Mouse (Mus musculus) embryonic stem cell, embryonic (primary cell): ENCODE measurements around the gene Wbp2.

Source experiments
- CTCF ChIA-PET, 4 experiments: fragments of 300-600 bp in 2 of 4; fragments of 350-600 bp in 2 of 4; sonication (Branson Sonifier 250); formaldehyde crosslinking; loops; one replicate each; lab custom pipeline; 2022; ENCODE audit warnings: inconsistent platforms in 2 of 4; lab: Charles Lee
- POLR2A ChIA-PET, 4 experiments: fragments of 300-600 bp in 2 of 4; fragments of 350-600 bp in 2 of 4; sonication (Branson Sonifier 250); formaldehyde crosslinking; loops; one replicate each; lab custom pipeline; 2022; ENCODE audit warnings: antibody characterized with exemption in 4 of 4, inconsistent platforms in 1 of 4; lab: Charles Lee

The Wbp2 gene

DNA sequence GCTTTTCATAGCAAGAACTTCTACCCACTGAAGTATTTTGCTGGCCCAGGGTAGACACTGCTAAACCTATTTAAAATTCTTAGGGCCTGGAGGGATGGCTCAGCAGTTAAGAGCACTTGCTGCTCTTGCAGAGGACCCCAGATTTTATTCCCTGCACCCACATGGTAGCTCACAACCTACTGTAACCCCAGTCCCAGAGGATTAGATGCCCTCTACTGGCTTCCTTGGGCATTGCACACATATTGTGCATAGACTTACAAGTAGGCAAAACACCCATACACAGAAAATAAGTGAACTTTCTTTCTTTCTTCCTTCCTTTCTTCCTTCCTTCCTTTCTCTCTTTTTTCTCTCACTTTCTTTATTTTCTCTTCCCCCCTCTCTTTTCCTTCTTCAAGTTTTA, 31.0 kb upstream of the Wbp2 start:
- POLR2A ChIA-PET: interaction anchor here in 3 of 4 experiments (0.6 to 5.6 kb wide), 12 partner anchors 9 to 209 kb away, joined by 3 to 43 read pairs (median 5); partner anchors contain the start of genes Mrpl38 (in 2 of the 3), Trim47 (in 2 of the 3) and Trim65 (in 2 of the 3)
- CTCF ChIA-PET: interaction anchor here (0.6 to 2.5 kb wide), 22 partner anchors 9 to 1274 kb away, joined by 3 to 12 read pairs (median 4); partner anchors contain the start of genes Mrpl38 (in 2 of the 4) and Trim47 (in 1 of the 4)

DNA sequence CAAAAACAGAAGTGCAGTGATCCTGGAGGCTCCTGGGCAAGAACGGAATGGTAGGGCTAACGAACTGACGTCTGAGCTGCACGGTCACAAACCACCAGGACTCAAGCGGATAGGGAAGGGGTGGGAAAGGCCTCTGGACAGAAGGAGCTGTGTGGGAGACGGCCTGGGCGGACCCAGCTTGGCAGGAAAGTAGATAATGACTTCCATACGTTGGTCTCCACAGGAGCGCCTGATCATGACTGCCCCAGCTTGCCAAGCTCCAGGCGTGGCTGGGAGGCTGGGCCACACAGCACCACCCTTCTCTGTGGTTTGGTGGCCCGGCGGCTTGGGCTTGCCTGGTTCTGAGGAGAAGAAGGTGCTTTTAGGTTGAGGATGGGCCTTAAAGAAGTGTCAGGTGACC, 30.4 kb upstream of the Wbp2 start:
- POLR2A ChIA-PET: interaction anchor here in 3 of 4 experiments (0.5 to 5.6 kb wide), 11 partner anchors 10 to 600 kb away, joined by 3 to 43 read pairs (median 5); partner anchors contain the start of genes Trim47 (in 2 of the 3), Trim65 (in 2 of the 3), Mrpl38 (in 1 of the 3) and Ubald2 (in 1 of the 3)
- CTCF ChIA-PET: interaction anchor here (0.6 to 2.5 kb wide), 23 partner anchors 8 to 1274 kb away, joined by 3 to 12 read pairs (median 4); partner anchors contain the start of genes Mrpl38 (in 2 of the 4) and Trim47 (in 1 of the 4)

DNA sequence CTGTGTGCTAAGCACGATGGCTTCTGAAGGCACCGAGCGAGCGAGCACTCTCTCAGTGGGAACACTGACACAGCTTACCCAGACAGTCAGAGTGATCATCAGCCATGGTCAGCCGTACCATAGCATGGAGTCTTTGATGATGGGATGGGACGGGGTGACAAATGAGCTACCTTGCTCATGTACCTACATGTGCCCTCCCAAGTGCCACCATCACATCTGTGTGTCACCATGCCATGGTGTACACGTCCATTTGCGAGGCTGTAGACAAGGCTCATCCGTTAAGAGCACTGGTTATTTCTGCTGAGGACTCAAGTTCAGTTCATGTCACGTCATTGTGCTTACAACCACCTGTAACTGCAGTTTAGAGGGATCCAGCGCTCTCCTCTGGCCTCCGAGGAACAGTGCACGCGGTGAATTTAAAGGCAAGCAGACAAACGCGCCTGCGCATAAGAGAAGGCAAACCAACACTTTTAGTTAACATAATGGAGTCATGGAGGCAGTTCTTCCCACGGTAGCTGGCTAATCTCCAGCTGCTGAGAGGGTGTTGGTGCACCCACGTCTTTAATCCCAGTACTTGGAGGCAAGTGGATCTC, 24.9 kb upstream of the Wbp2 start:
- POLR2A ChIA-PET: interaction anchor here in 3 of 4 experiments (0.6 to 2.8 kb wide), 16 partner anchors 8 to 499 kb away, joined by 3 to 15 read pairs (median 4); partner anchors contain the start of gene Mrpl38 (in 2 of the 3)
- CTCF ChIA-PET: interaction anchor here (0.5 to 2.7 kb wide), 23 partner anchors 8 to 543 kb away, joined by 3 to 10 read pairs (median 3); partner anchors contain the start of genes Mrpl38 (in 1 of the 4) and Trim47 (in 1 of the 4)

DNA sequence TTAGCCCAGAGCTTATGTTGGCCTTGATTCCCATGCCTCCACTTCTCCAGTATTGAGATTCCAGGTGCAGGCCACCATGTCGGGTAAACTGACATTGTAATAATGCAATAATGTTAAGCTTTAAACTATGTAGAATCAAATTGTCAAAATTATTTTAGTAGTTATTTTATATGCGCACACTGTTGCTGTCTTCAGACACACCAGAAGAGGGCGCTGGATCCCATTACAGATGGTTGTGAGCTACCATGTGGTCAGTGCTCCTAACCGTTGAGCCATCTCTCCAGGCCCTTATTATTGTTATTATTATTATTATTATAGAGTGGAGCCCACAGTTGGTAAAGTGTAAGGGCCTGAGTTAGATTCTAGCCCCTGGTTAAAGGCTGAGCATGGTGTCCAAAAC, 24.3 kb upstream of the Wbp2 start:
- ChIA-PET POLR2A (interaction anchor here in 2 of 4 experiments (1.2 to 2.8 kb wide), 9 partner anchors 8 to 105 kb away, joined by 3 to 15 read pairs (median 6); partner anchors contain the start of gene Mrpl38 (in 2 of the 2)), CTCF (interaction anchor here (0.6 to 2.7 kb wide), 18 partner anchors 9 to 251 kb away, joined by 3 to 10 read pairs (median 4); partner anchors contain the start of gene Trim47 (in 1 of the 4))

DNA sequence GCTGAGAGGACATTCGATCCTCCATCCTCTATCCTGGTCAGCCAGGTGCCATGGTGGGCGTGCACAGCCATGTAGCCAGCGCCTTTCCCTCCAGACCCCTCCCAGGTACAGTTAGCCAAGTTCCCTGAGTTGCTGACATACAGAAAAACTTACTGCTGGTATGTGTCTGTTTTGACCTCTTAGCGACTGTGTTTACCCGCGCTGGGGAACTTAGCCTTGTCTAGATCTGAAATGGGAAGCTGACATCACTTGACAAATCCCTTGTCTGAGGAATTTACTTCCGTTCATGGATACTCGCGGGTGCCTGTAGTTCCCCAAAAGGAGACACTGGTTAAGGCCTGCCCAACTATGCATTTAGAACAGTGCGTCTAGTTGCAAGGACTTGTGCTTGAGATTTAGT, 23.7 kb upstream of the Wbp2 start:
- CTCF ChIA-PET: interaction anchor here in 3 of 4 experiments (0.7 to 2.7 kb wide), 20 partner anchors 8 to 251 kb away, joined by 3 to 8 read pairs (median 4); partner anchors contain the start of gene Trim47 (in 1 of the 3)

GRCm38 (mm10) chr11:116110131-116110530, 23.3 kb upstream of the Wbp2 start:
- ChIA-PET POLR2A (interaction anchor here in 2 of 4 experiments (0.5 to 4.2 kb wide), 8 partner anchors 10 to 645 kb away, joined by 3 to 44 read pairs (median 4); partner anchors contain the start of genes Exoc7 (in 1 of the 2) and Mrpl38 (in 1 of the 2)), CTCF (interaction anchor here in 3 of 4 experiments (0.6 to 2.0 kb wide), 7 partner anchors 10 to 250 kb away, joined by 3 to 6 read pairs (median 4); no protein-coding TSS in a partner anchor)

More for the DNA sequence above, 23.7 kb upstream of the Wbp2 start:
- POLR2A ChIA-PET: interaction anchor here in 2 of 4 experiments (0.5 to 3.2 kb wide), 10 partner anchors 8 to 645 kb away, joined by 3 to 18 read pairs (median 8); partner anchors contain the start of gene Mrpl38 (in 2 of the 2)

DNA sequence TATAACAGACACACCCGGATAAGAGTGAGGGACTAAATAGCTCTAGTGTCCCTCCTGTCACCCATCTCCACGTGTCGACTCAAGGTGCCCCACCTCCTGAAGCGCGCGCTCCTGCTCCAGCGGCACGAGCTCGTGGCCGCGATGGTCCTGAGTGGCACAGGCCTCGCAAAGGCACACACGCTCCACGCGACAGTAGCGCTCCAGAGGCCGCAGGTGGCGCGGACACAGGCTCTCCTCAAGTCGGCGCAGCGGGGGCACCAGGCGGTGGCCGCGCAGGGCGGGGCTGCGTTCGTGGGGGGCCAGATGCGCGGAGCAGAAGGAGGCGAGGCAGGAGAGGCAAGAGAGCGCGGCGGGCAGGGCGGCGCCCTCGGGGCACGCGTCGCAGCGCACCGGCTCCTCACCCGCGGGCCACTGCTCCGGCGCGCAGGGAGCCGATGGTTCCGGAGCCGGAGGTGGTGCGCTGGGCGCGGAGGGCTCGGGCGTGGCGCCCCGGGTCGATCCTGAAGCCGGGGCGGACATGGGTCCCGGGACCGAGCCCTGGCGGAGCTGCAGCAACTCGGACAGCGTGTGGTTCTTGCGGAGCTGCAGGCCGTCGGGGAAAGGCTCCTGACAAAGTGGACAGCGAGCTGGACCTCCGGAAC, 22.8 kb upstream of the Wbp2 start:
- CTCF ChIA-PET: interaction anchor here (0.6 to 2.1 kb wide), 13 partner anchors 8 to 387 kb away, joined by 3 to 6 read pairs (median 3); partner anchors contain the start of gene Mrpl38 (in 1 of the 4)
- POLR2A ChIA-PET: interaction anchor here in 2 of 4 experiments (0.5 to 4.2 kb wide), 17 partner anchors 9 to 471 kb away, joined by 3 to 44 read pairs (median 3); partner anchors contain the start of genes Exoc7 (in 1 of the 2), Mrpl38 (in 1 of the 2) and Trim47 (in 1 of the 2)

- POLR2A ChIA-PET: interaction anchor here in 3 of 4 experiments (0.5 to 4.2 kb wide), 26 partner anchors 8 to 1585 kb away, joined by 3 to 44 read pairs (median 3); partner anchors contain the start of genes Galk1 (in 1 of the 3), Mrpl38 (in 1 of the 3) and Trim47 (in 1 of the 3)
- CTCF ChIA-PET: interaction anchor here in 2 of 4 experiments (0.6 to 2.1 kb wide), 14 partner anchors 9 to 425 kb away, joined by 3 to 6 read pairs (median 3); partner anchors contain the start of genes Mrpl38 (in 1 of the 2), Trim47 (in 1 of the 2) and Trim65 (in 1 of the 2)
Measured at GRCm38 (mm10) chr11:116108464-116109137, 21.8 kb upstream of the Wbp2 start.

GRCm38 (mm10) chr11:116107777-116108285, 21.0 kb upstream of the Wbp2 start:
- POLR2A ChIA-PET: interaction anchor here in 3 of 4 experiments (0.5 to 4.2 kb wide), 25 partner anchors 10 to 516 kb away, joined by 3 to 44 read pairs (median 4); partner anchors contain the start of genes Mrpl38 (in 2 of the 3), Caskin2 (in 1 of the 3), Trim47 (in 1 of the 3) and Unk (in 1 of the 3)
- CTCF ChIA-PET: interaction anchor here in 2 of 4 experiments (0.5 to 2.1 kb wide), 11 partner anchors 10 to 426 kb away, joined by 3 to 10 read pairs (median 3); partner anchors contain the start of genes Mrpl38 (in 1 of the 2) and Trim65 (in 1 of the 2)

GRCm38 (mm10) chr11:116106963-116107776, 20.4 kb upstream of the Wbp2 start:
- CTCF ChIA-PET: interaction anchor here in 2 of 4 experiments (0.5 to 2.1 kb wide), 15 partner anchors 9 to 1279 kb away, joined by 3 to 10 read pairs (median 3); partner anchors contain the start of genes Mrpl38 (in 1 of the 2) and Trim65 (in 1 of the 2)

DNA sequence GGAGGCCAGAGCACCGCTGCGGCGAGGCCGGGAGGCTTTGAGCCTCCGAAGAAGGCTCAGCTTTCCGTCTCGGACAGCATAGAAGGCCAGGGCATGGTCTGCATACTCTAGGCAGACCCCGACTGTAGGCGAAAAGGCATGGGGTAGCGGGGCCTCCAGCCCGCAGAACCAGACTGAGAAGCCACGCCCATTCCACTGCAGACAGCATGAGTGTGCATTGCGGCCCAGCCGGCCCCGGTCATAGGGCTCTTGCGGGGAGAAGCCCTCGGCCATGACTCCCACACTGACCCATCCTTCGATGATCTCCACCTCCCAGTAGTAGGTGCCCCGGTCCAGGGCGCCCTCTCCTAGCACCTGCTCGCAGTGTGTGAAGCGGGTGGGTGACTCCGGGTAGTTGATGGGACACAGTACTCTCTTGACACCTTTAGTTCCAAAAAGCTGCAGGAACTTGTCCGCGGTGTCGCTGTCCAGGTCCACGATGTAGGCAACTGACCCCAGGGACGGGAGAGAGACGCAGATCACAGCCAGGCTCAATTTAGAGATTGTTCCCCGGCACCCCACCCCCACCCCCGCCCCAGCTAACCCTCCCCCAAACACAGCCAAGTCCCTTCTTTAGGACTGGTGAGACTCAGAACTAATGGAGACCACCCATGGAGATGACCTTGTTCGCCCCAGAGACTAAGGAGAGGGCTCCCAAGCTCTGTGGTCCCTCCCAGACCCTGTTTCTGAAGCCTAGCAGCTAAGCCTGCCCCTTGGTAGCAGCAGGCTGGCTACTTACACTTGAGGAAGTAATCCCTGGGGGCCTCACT, 19.6 kb upstream of the Wbp2 start:
- CTCF ChIA-PET: interaction anchor here in 3 of 4 experiments (0.6 to 2.1 kb wide), 12 partner anchors 9 to 1280 kb away, joined by 3 to 10 read pairs (median 3); partner anchors contain the start of gene Mrpl38 (in 1 of the 3)

More at GRCm38 (mm10) chr11:116106963-116107776, 20.4 kb upstream of the Wbp2 start:
- POLR2A ChIA-PET: interaction anchor here (0.5 to 4.2 kb wide), 30 partner anchors 8 to 517 kb away, joined by 3 to 44 read pairs (median 4); partner anchors contain the start of genes Mrpl38 (in 2 of the 4), Caskin2 (in 1 of the 4), Unc13d (in 1 of the 4) and Unk (in 1 of the 4)

GRCm38 (mm10) chr11:116105065-116105464, 18.3 kb upstream of the Wbp2 start:
- POLR2A ChIA-PET: interaction anchor here in 3 of 4 experiments (0.7 to 4.5 kb wide), 7 partner anchors 11 to 1916 kb away, joined by 3 to 41 read pairs (median 4); no protein-coding TSS in a partner anchor

More for the DNA sequence above, 19.6 kb upstream of the Wbp2 start:
- POLR2A ChIA-PET: interaction anchor here in 3 of 4 experiments (0.6 to 4.2 kb wide), 23 partner anchors 8 to 226 kb away, joined by 3 to 44 read pairs (median 4); partner anchors contain the start of genes Mrpl38 (in 2 of the 3), Unk (in 1 of the 3) and Wbp2 (in 1 of the 3)

GRCm38 (mm10) chr11:116104006-116104646, 17.3 kb upstream of the Wbp2 start:
- ChIA-PET CTCF (interaction anchor here (0.5 to 1.4 kb wide), 9 partner anchors 13 to 386 kb away, joined by 3 to 5 read pairs (median 4); partner anchors contain the start of gene Mrpl38 (in 1 of the 4)), POLR2A (interaction anchor here in 3 of 4 experiments (0.6 to 4.5 kb wide), 32 partner anchors 7 to 1916 kb away, joined by 3 to 41 read pairs (median 3); partner anchors contain the start of genes Wbp2 (in 2 of the 3), Caskin2 (in 1 of the 3), Mrpl38 (in 1 of the 3) and Smim6 (in 1 of the 3))

More at GRCm38 (mm10) chr11:116105065-116105464, 18.3 kb upstream of the Wbp2 start:
- CTCF ChIA-PET: interaction anchor here in 3 of 4 experiments (0.6 to 1.4 kb wide), 7 partner anchors 10 to 396 kb away, joined by 3 to 7 read pairs (median 4); no protein-coding TSS in a partner anchor
